Mouse (Mus musculus) WW6 (cell line): ENCODE data around the gene Ggt5.
"Not testable (repeated sequence)": the region's sequence is repeated elsewhere in the genome, so short reads cannot be mapped to it uniquely, and the experiment has no call there.

Experiments
- DNase-seq: peaks from one replicate; pipeline ENCODE4 v3.0.0-alpha.2; 2013; ENCODE audit warnings: low read depth, low spot score

Ggt5 gene

GRCm38 (mm10) chr10:75589129-75589528 is at the start of gene Ggt5:
Gene Ggt5 (plus strand): TSS chr10:75589340.
- no peak for DNase-seq

- no peak for DNase-seq
These were observed 41.2 kb upstream of the Ggt5 start for GRCm38 (mm10) chr10:75547901-75548300.

GRCm38 (mm10) chr10:75548486-75548885 is 40.7 kb upstream of the Ggt5 start:
- DNase-seq: no peak

GRCm38 (mm10) chr10:75549886-75550285 is 39.3 kb upstream of the Ggt5 start:
- no peak for DNase-seq

- DNase-seq: no peak
These were observed 38.0 kb upstream of the Ggt5 start for GRCm38 (mm10) chr10:75551175-75551574.

GRCm38 (mm10) chr10:75552106-75552505 is 37.0 kb upstream of the Ggt5 start:
- no peak for DNase-seq

GRCm38 (mm10) chr10:75552701-75553450 is 36.3 kb upstream of the Ggt5 start:
- no peak for DNase-seq

GRCm38 (mm10) chr10:75554090-75554489 is 35.0 kb upstream of the Ggt5 start:
- DNase-seq: no peak

GRCm38 (mm10) chr10:75555557-75555956 is 33.6 kb upstream of the Ggt5 start:
- DNase-seq: no peak

- DNase-seq: no peak
These were observed 33.1 kb upstream of the Ggt5 start for GRCm38 (mm10) chr10:75556026-75556425.

- no peak for DNase-seq
These were observed 30.6 kb upstream of the Ggt5 start for GRCm38 (mm10) chr10:75558515-75558914.

- no peak for DNase-seq
These were observed 30.0 kb upstream of the Ggt5 start for GRCm38 (mm10) chr10:75559041-75559675.

- DNase-seq: no peak
These were observed 29.2 kb upstream of the Ggt5 start, which contains the start of gene Lrrc75b for GRCm38 (mm10) chr10:75559676-75560548. Gene Lrrc75b (minus strand): TSS chr10:75560330.

- no peak for DNase-seq
These were observed 28.6 kb upstream of the Ggt5 start for GRCm38 (mm10) chr10:75560549-75560899.

- DNase-seq: no peak
These were observed 28.0 kb upstream of the Ggt5 start, which contains the start of gene Ggt1 for GRCm38 (mm10) chr10:75561071-75561654. Gene Ggt1 (plus strand): TSS chr10:75561604.

GRCm38 (mm10) chr10:75562596-75562995 is 26.5 kb upstream of the Ggt5 start:
- no peak for DNase-seq

GRCm38 (mm10) chr10:75564687-75565265 is 24.4 kb upstream of the Ggt5 start:
- no peak for DNase-seq

- DNase-seq: no peak
These were observed 23.7 kb upstream of the Ggt5 start for GRCm38 (mm10) chr10:75565436-75565835.

- DNase-seq: no peak
These were observed 23.2 kb upstream of the Ggt5 start for GRCm38 (mm10) chr10:75565906-75566305.

- DNase-seq: no peak
These were observed 22.8 kb upstream of the Ggt5 start for GRCm38 (mm10) chr10:75566321-75566720.

- not testable (repeated sequence) for DNase-seq
These were observed 22.4 kb upstream of the Ggt5 start for GRCm38 (mm10) chr10:75566765-75567164.
